Mouse (Mus musculus) forebrain, embryonic 16.5 days (tissue): ENCODE results near the gene Gm40193. TPM values are rescaled to one million over a fixed set of nuclear protein-coding genes. Genes with fewer than 3 reads are reported as not detected.

Experiments used
- ATAC-seq: fragments of 200-750 bp; cut with Nextera tagmentation; 2 replicates; pipeline ENCODE4 v1.8.0; 2017; ENCODE audit warnings: mild to moderate bottlenecking, moderate library complexity
- H3K27ac ChIP-seq: fragments of 300-500 bp; sonication (generic); 2 replicates; pipeline ENCODE4 v1.5.1; 2014; ENCODE audit warnings: low read length, control low read depth
- H3K27me3 ChIP-seq: fragments of 300-500 bp; sonication (generic); replicated peaks from 2 replicates; pipeline ENCODE4 v1.6.1; 2014; ENCODE audit warnings: low read length; ENCODE audit not compliant: control insufficient read depth, insufficient read depth
- H3K36me3 ChIP-seq: fragments of 300-500 bp; sonication (generic); 2 replicates; pipeline ENCODE4 v1.6.1; 2014; ENCODE audit not compliant: control insufficient read depth, insufficient read depth
- H3K4me1 ChIP-seq: fragments of 300-500 bp; sonication (generic); replicated peaks from 2 replicates; pipeline ENCODE4 v1.6.1; 2014; ENCODE audit warnings: low read length; ENCODE audit not compliant: control insufficient read depth, insufficient read depth
- H3K4me2 ChIP-seq: fragments of 300-500 bp; sonication (generic); 2 replicates; pipeline ENCODE4 v1.6.1; 2014; ENCODE audit warnings: mild to moderate bottlenecking, low read length, control low read depth
- H3K4me3 ChIP-seq: fragments of 300-500 bp; sonication (generic); replicated peaks from 2 replicates; pipeline ENCODE4 v1.5.1; 2014; ENCODE audit warnings: mild to moderate bottlenecking, low read length, control low read depth
- H3K9ac ChIP-seq: fragments of 300-500 bp; sonication (generic); replicated peaks from 2 replicates; pipeline ENCODE4 v1.6.1; 2014; ENCODE audit warnings: low read depth, low read length, control low read depth
- H3K9me3 ChIP-seq: fragments of 300-500 bp; sonication (generic); 2 replicates; pipeline ENCODE4 v1.6.1; 2016; ENCODE audit warnings: low read length; ENCODE audit not compliant: control insufficient read depth
- WGBS: fragments of 180-500 bp; shearing (Covaris S2); extraction: QIAGEN DNeasy Blood & Tissue Kit; methylation state at CpG from one replicate; pipeline ENCODE4 v1.1.7; 2014; 5-methylcytosine and 5-hydroxymethylcytosine counted together
- polyA plus RNA-seq: library from polyadenylated mRNA; unstranded; fragments of >200 nt; fragmentation: Nextera tagmentation; extraction: Ambion mirVana; gene quantifications from 2 replicates; pipeline ENCODE4 v1.2.1, GENCODE M21; 2015

Gm40193 gene
- polyA plus RNA-seq, 1 experiment from 2014 or later = not detected

GRCm38 (mm10) chr11:70502018-70502417, 30.7 kb downstream of the Gm40193 start:
- no peak for ATAC-seq
- Histone ChIP-seq H3K36me3 (no peaks in the 10 kb centered on the region), H3K4me1 (no peaks in the 10 kb centered on the region), H3K4me2 (no peak overlapping the region), H3K27me3 (no peaks in the 10 kb centered on the region), H3K27ac (no peak overlapping the region), H3K9ac (no peak overlapping the region), H3K4me3 (no peak overlapping the region), H3K9me3 (no peaks in the 10 kb centered on the region)
- 74% methylated on average over 3 of the region's 3 CpGs for WGBS

GRCm38 (mm10) chr11:70500476-70500812, 32.3 kb downstream of the Gm40193 start:
- Histone ChIP-seq H3K27me3 (no peaks in the 10 kb centered on the region), H3K27ac (no peak overlapping the region), H3K36me3 (no peaks in the 10 kb centered on the region), H3K4me1 (no peaks in the 10 kb centered on the region), H3K9ac (no peak overlapping the region), H3K9me3 (no peaks in the 10 kb centered on the region), H3K4me2 (no peak overlapping the region), H3K4me3 (no peak overlapping the region)
- 94% methylated on average over 1 of the region's 1 CpGs for WGBS
- ATAC-seq = no peak

- Histone ChIP-seq H3K27ac (no peak overlapping the region), H3K9me3 (no peaks in the 10 kb centered on the region), H3K4me3 (no peak overlapping the region), H3K36me3 (no peaks in the 10 kb centered on the region), H3K9ac (no peak overlapping the region), H3K4me2 (no peak overlapping the region), H3K4me1 (no peaks in the 10 kb centered on the region), H3K27me3 (no peaks in the 10 kb centered on the region)
- 63% methylated on average over 14 of the region's 14 CpGs for WGBS
- no peak for ATAC-seq
These were observed 32.9 kb downstream of the Gm40193 start for GRCm38 (mm10) chr11:70499566-70500475.

GRCm38 (mm10) chr11:70489684-70490083, 43.1 kb downstream of the Gm40193 start:
- no peaks in the 10 kb centered on the region for H3K9me3 ChIP-seq
- no peak overlapping the region for H3K4me2 ChIP-seq
- WGBS = 93% methylated on average over 6 of the region's 6 CpGs
- no peak overlapping the region for H3K4me3 ChIP-seq
- no peak overlapping the region for H3K9ac ChIP-seq
- H3K27me3 ChIP-seq = no peaks in the 10 kb centered on the region
- H3K27ac ChIP-seq = no peak overlapping the region
- no peaks in the 10 kb centered on the region for H3K36me3 ChIP-seq
- ATAC-seq = no peak
- no peaks in the 10 kb centered on the region for H3K4me1 ChIP-seq

GRCm38 (mm10) chr11:70489138-70489537, 43.6 kb downstream of the Gm40193 start:
- no peak for ATAC-seq
- Histone ChIP-seq H3K27me3 (no peaks in the 10 kb centered on the region), H3K27ac (no peak overlapping the region), H3K4me3 (no peak overlapping the region), H3K4me1 (no peaks in the 10 kb centered on the region), H3K4me2 (no peak overlapping the region), H3K36me3 (no peaks in the 10 kb centered on the region), H3K9me3 (no peaks in the 10 kb centered on the region), H3K9ac (no peak overlapping the region)
- WGBS = 86% methylated on average over 3 of the region's 3 CpGs

GRCm38 (mm10) chr11:70487816-70488215, 44.9 kb downstream of the Gm40193 start:
- Histone ChIP-seq H3K4me1 (no peaks in the 10 kb centered on the region), H3K9me3 (no peaks in the 10 kb centered on the region), H3K27me3 (no peaks in the 10 kb centered on the region), H3K36me3 (no peaks in the 10 kb centered on the region), H3K27ac (no peak overlapping the region), H3K9ac (no peak overlapping the region), H3K4me3 (no peak overlapping the region), H3K4me2 (no peak overlapping the region)
- ATAC-seq = no peak
- WGBS = 61% methylated on average over 4 of the region's 4 CpGs

- no peak overlapping the region for H3K4me3 ChIP-seq
- no peak overlapping the region for H3K4me2 ChIP-seq
- H3K9me3 ChIP-seq = no peaks in the 10 kb centered on the region
- H3K36me3 ChIP-seq = no peaks in the 10 kb centered on the region
- H3K27ac ChIP-seq = no peak overlapping the region
- ATAC-seq = no peak
- H3K27me3 ChIP-seq = no peaks in the 10 kb centered on the region
- WGBS = 52% methylated on average over 2 of the region's 2 CpGs
- no peaks in the 10 kb centered on the region for H3K4me1 ChIP-seq
- no peak overlapping the region for H3K9ac ChIP-seq
These were observed 47.2 kb downstream of the Gm40193 start for GRCm38 (mm10) chr11:70485498-70485897.

Other genes starting within 250 kb of the Gm40193 start
- gene Alox12e, start 210.3 kb downstream of the Gm40193 start, polyA plus RNA-seq = not detected in 2 replicates
- gene Alox15, start 180.9 kb downstream of the Gm40193 start, polyA plus RNA-seq = not detected in 2 replicates
- gene Pelp1, start 122.9 kb downstream of the Gm40193 start, polyA plus RNA-seq = 35.6 and 38.5 TPM in 2 replicates
- 36.0 and 51.2 TPM in 2 replicates for gene Arrb2, start 100.3 kb downstream of the Gm40193 start, polyA plus RNA-seq
- gene Med11, start 81.0 kb downstream of the Gm40193 start, polyA plus RNA-seq = 39.8 and 46.0 TPM in 2 replicates
- 0.46 and 0.90 TPM in 2 replicates for gene Zmynd15, start 73.5 kb downstream of the Gm40193 start, polyA plus RNA-seq
- 1.7 and 2.0 TPM in 2 replicates for gene Cxcl16, start 73.0 kb downstream of the Gm40193 start, polyA plus RNA-seq
- 0.66 and 3.4 TPM in 2 replicates for gene Tm4sf5, start 27.7 kb downstream of the Gm40193 start, polyA plus RNA-seq
- gene Vmo1, start 18.3 kb downstream of the Gm40193 start, polyA plus RNA-seq = not detected in 2 replicates
- 0.18 TPM in 1 of 2 replicates, not detected in the other for gene Gltpd2, start 13.7 kb downstream of the Gm40193 start, polyA plus RNA-seq
- 713 and 749 TPM in 2 replicates for gene Psmb6, start 7.6 kb downstream of the Gm40193 start, polyA plus RNA-seq
- 8.8 and 9.0 TPM in 2 replicates for gene Pld2, start 7.1 kb upstream of the Gm40193 start, polyA plus RNA-seq
- gene Mink1, start 29.9 kb upstream of the Gm40193 start, polyA plus RNA-seq = 13.8 and 17.5 TPM in 2 replicates
- gene 4930544D05Rik, start 82.9 kb upstream of the Gm40193 start, polyA plus RNA-seq = not detected in 2 replicates
- gene Chrne, start 86.3 kb upstream of the Gm40193 start, polyA plus RNA-seq = 0.39 TPM in 1 of 2 replicates, not detected in the other
- 0.15 and 0.17 TPM in 2 replicates for gene Gp1ba, start 106.2 kb upstream of the Gm40193 start, polyA plus RNA-seq
- 133 and 135 TPM in 2 replicates for gene Rnf167, start 114.3 kb upstream of the Gm40193 start, polyA plus RNA-seq
- gene Slc25a11, start 114.5 kb upstream of the Gm40193 start, polyA plus RNA-seq = 159 and 174 TPM in 2 replicates
- 642 and 656 TPM in 2 replicates for gene Pfn1, start 121.7 kb upstream of the Gm40193 start, polyA plus RNA-seq
- 6.5 and 8.2 TPM in 2 replicates for gene Eno3, start 124.3 kb upstream of the Gm40193 start, polyA plus RNA-seq
- 119 and 146 TPM in 2 replicates for gene Spag7, start 136.5 kb upstream of the Gm40193 start, polyA plus RNA-seq
- gene Camta2, start 155.2 kb upstream of the Gm40193 start, polyA plus RNA-seq = 17.2 and 21.3 TPM in 2 replicates
- 0.61 and 1.3 TPM in 2 replicates for gene Inca1, start 167.2 kb upstream of the Gm40193 start, polyA plus RNA-seq
- 1.4 and 1.5 TPM in 2 replicates for gene Kif1c, start 167.6 kb upstream of the Gm40193 start, polyA plus RNA-seq
- gene Zfp3, start 231.3 kb upstream of the Gm40193 start, polyA plus RNA-seq = 18.2 and 18.9 TPM in 2 replicates